In genomic region chr7:120943936-120944509, GRCm38 (mm10) we compare ENCODE assay signal across 32 mouse cellular contexts. TPM values are rescaled to one million over a fixed set of nuclear protein-coding genes. Genes with fewer than 3 reads are reported as not detected.
DNase-seq lines count a peak whose midpoint lies in the region; ATAC-seq and TF ChIP-seq lines count a peak whose summit lies in the region.
"Had no signal": no experiment of that assay in that cellular context is flagged by ENCODE, and none has a peak within 500 bp of the region (broad histone marks: within the 10 kb centered on the region; RNA-seq: fewer than 3 reads in every experiment).

No protein-coding gene starts in this region.

- no peak for TF ChIP-seq EP300 in heart, adult 2 months (IDR thresholded peaks at IDR 0.05; ENCODE audit: insufficient read depth, low read depth, low read length)

- peak overlapping the region; percentile 24; the same call in 1 of the 2 replicates for H3K27ac ChIP-seq in intestine, postnatal 0 days (ENCODE audit: low read depth, low read length)
- no peak overlapping the region for H3K27ac ChIP-seq in forebrain, embryonic 11.5 days (ENCODE audit: low read depth, low read length)
- H3K27ac ChIP-seq in heart, adult 2 months = no peak overlapping the region
- H3K27ac ChIP-seq: embryonic facial prominence, embryonic 10.5 days; embryonic facial prominence, embryonic 15.5 days; heart, embryonic 13.5 days; hindbrain, embryonic 15.5 days; liver, embryonic 12.5 days; midbrain, embryonic 13.5 days; neural tube, embryonic 13.5 days had no signal

- TF ChIP-seq CTCF in Patski (IDR thresholded peaks at IDR 0.05) = no peak
- no peak for TF ChIP-seq CTCF in intestine, postnatal 0 days (IDR thresholded peaks at IDR 0.05; ENCODE audit: low read depth)
- no peak for TF ChIP-seq CTCF in heart, adult 2 months (IDR thresholded peaks at IDR 0.05)

- peaks cover 52% of the 10 kb centered on the region for H3K36me3 ChIP-seq in intestine, postnatal 0 days (ENCODE audit: control insufficient read depth, insufficient read depth)
- peaks cover 17% of the 10 kb centered on the region for H3K36me3 ChIP-seq in forebrain, embryonic 11.5 days (ENCODE audit: control insufficient read depth, insufficient read depth, low read length)
- H3K36me3 ChIP-seq in heart, adult 2 months (ENCODE audit: control insufficient read depth, insufficient read depth, low read length) = no peaks in the 10 kb centered on the region

- H3K79me2 ChIP-seq in heart, adult 2 months (replicated peaks; ENCODE audit: control insufficient read depth, insufficient read depth, low read length) = no peaks in the 10 kb centered on the region

- CTCF ChIA-PET in Patski (lab: Charles Lee) = interaction anchor here (0.7 to 1.8 kb wide), 6 partner anchors 9 to 125 kb away, joined by 3 to 5 read pairs (median 4); no protein-coding TSS in a partner anchor

- in situ Hi-C loops in Patski (cut with MboI; ENCODE audit: low pct_unique_long_range_greater_than_20kb) = no loop called here

- DNase-seq in adrenal gland, postnatal 14 days = peak; percentile 56
- DNase-seq in adrenal gland, postnatal 25 days = no peak
- DNase-seq in 416B (ENCODE audit: low read depth) = peak; percentile 63
- peak; percentile 28 for DNase-seq in Patski (ENCODE audit: low read depth, low spot score)
- DNase-seq in gastrocnemius, postnatal 36 days = no peak
- DNase-seq in forebrain, embryonic 11.5 days (ENCODE audit: low spot score) = no peak
- DNase-seq in heart, adult 2 months = no peak
- DNase-seq: B cell, adult 2 months; cerebellum, adult 8-10 months; cerebellum, postnatal 25 days; gastrocnemius, postnatal 25 days; heart, adult 18-20 months; heart, postnatal 10 days; layer of hippocampus, postnatal 36 days; left cerebral cortex, postnatal 4 days; liver, postnatal 0 days; right cerebral cortex, postnatal 4 days; thymus, adult 2 months; thymus, postnatal 36 days had no signal

- no peaks in the 10 kb centered on the region for H3K27me3 ChIP-seq in Patski
- no peaks in the 10 kb centered on the region for H3K27me3 ChIP-seq in intestine, postnatal 0 days (replicated peaks; ENCODE audit: control insufficient read depth, insufficient read depth, low read length)
- H3K27me3 ChIP-seq in forebrain, embryonic 11.5 days (ENCODE audit: control insufficient read depth, insufficient read depth, low read length) = no peaks in the 10 kb centered on the region
- H3K27me3 ChIP-seq in heart, adult 2 months (ENCODE audit: control insufficient read depth, insufficient read depth, low read length) = no peaks in the 10 kb centered on the region
- H3K27me3 ChIP-seq: embryonic facial prominence, embryonic 15.5 days; heart, embryonic 13.5 days; hindbrain, embryonic 15.5 days; liver, embryonic 12.5 days; megakaryocyte, embryonic 14.5 days; midbrain, embryonic 13.5 days; neural tube, embryonic 13.5 days had no signal

- no peaks in the 10 kb centered on the region for H3K9me3 ChIP-seq in intestine, postnatal 0 days (ENCODE audit: control insufficient read depth)
- no peaks in the 10 kb centered on the region for H3K9me3 ChIP-seq in forebrain, embryonic 11.5 days (ENCODE audit: control insufficient read depth, low read length)
- H3K9me3 ChIP-seq: embryonic facial prominence, embryonic 10.5 days; embryonic facial prominence, embryonic 15.5 days; heart, embryonic 13.5 days; hindbrain, embryonic 15.5 days; liver, embryonic 12.5 days; megakaryocyte, embryonic 14.5 days; midbrain, embryonic 13.5 days; neural tube, embryonic 13.5 days had no signal

- no peak overlapping the region for H3K9ac ChIP-seq in intestine, postnatal 0 days (ENCODE audit: low read depth, low read length)
- no peak overlapping the region for H3K9ac ChIP-seq in forebrain, embryonic 11.5 days (ENCODE audit: low read length)
- no peak overlapping the region for H3K9ac ChIP-seq in heart, adult 2 months (ENCODE audit: low read depth, low read length)
- H3K9ac ChIP-seq: embryonic facial prominence, embryonic 15.5 days; heart, embryonic 13.5 days; hindbrain, embryonic 15.5 days; liver, embryonic 12.5 days; liver, postnatal 0 days; midbrain, embryonic 13.5 days; neural tube, embryonic 13.5 days had no signal

- 43% methylated on average over 7 of the region's 8 CpGs for WGBS in intestine, postnatal 0 days
- WGBS in forebrain, embryonic 11.5 days = 75% methylated on average over 7 of the region's 8 CpGs
- WGBS in heart, adult 2 months = 62% methylated on average over 7 of the region's 8 CpGs

- H3K4me1 ChIP-seq in intestine, postnatal 0 days (replicated peaks; ENCODE audit: control insufficient read depth, insufficient read depth, low read length) = no peaks in the 10 kb centered on the region
- no peaks in the 10 kb centered on the region for H3K4me1 ChIP-seq in forebrain, embryonic 11.5 days (replicated peaks; ENCODE audit: control insufficient read depth, insufficient read depth, low read length)
- H3K4me1 ChIP-seq in heart, adult 2 months (ENCODE audit: control insufficient read depth, insufficient read depth, low read length) = no peaks in the 10 kb centered on the region
- H3K4me1 ChIP-seq: embryonic facial prominence, embryonic 10.5 days; embryonic facial prominence, embryonic 15.5 days; heart, embryonic 13.5 days; hindbrain, embryonic 15.5 days; liver, embryonic 12.5 days; midbrain, embryonic 13.5 days; neural tube, embryonic 13.5 days had no signal

- H3K4me3 ChIP-seq in intestine, postnatal 0 days (ENCODE audit: low read depth, low read length) = no peak overlapping the region
- H3K4me3 ChIP-seq in forebrain, embryonic 11.5 days (ENCODE audit: low read depth, low read length) = no peak overlapping the region
- no peak overlapping the region for H3K4me3 ChIP-seq in heart, adult 2 months
- H3K4me3 ChIP-seq: embryonic facial prominence, embryonic 10.5 days; embryonic facial prominence, embryonic 15.5 days; heart, embryonic 13.5 days; hindbrain, embryonic 15.5 days; liver, embryonic 12.5 days; midbrain, embryonic 13.5 days; neural tube, embryonic 13.5 days had no signal

- intact Hi-C loops in gastrocnemius, postnatal 36 days (cut with DNase I) = no loop called here
- intact Hi-C loops in heart, adult 2 months (cut with DNase I) = no loop called here

- no peak for ATAC-seq in Patski
- peak; percentile 56 for ATAC-seq in intestine, postnatal 0 days
- no peak for ATAC-seq in forebrain, embryonic 11.5 days (replicated peaks; ENCODE audit: low FRiP score)
- ATAC-seq: forebrain, embryonic 14.5 days; inflammation-experienced regulatory T-cells, adult 6 months; liver, embryonic 12.5 days; liver, postnatal 0 days; midbrain, embryonic 13.5 days had no signal

- no peak overlapping the region for H3K4me2 ChIP-seq in intestine, postnatal 0 days (replicated peaks; ENCODE audit: low read depth)
- no peak overlapping the region for H3K4me2 ChIP-seq in forebrain, embryonic 11.5 days (ENCODE audit: low read depth, low read length, severe bottlenecking)
- H3K4me2 ChIP-seq: embryonic facial prominence, embryonic 15.5 days; heart, embryonic 13.5 days; hindbrain, embryonic 15.5 days; liver, embryonic 12.5 days; midbrain, embryonic 13.5 days; neural tube, embryonic 13.5 days had no signal

- POLR2A ChIA-PET in Patski (lab: Charles Lee) = no interaction called here

- no peak for TF ChIP-seq POLR2A in heart, adult 2 months (IDR thresholded peaks at IDR 0.05; ENCODE audit: insufficient read depth, low read depth, low read length)

RNA-seq across cellular contexts. Expression of gene Polr3e, which starts 26.5 kb away (rescaled TPM):
- 23.3 and 27.2 TPM in 2 replicates for total RNA-seq in adrenal gland, postnatal 14 days (2021)
- total RNA-seq in adrenal gland, postnatal 25 days (2021) = 26.5 and 27.5 TPM in 2 replicates
- 27.2 TPM for polyA plus RNA-seq in Patski (2021)
- 18.3 and 19.6 TPM in 2 replicates for polyA plus RNA-seq in intestine, postnatal 0 days (2015; fragmentation: Nextera tagmentation; extraction: Ambion mirVana)
- total RNA-seq in gastrocnemius, postnatal 36 days (2021) = 10 to 100 TPM; 10.7 to 11.4 TPM
- polyA plus RNA-seq in forebrain, embryonic 11.5 days (2014; fragmentation: Nextera tagmentation; extraction: Ambion mirVana) = 27.1 and 29.1 TPM in 2 replicates
- 1 to 10 TPM; 8.0 to 8.3 TPM for total RNA-seq in heart, adult 2 months (2021)
- 6.1 and 8.5 TPM in 2 replicates for polyA plus RNA-seq in heart, adult 2 months (2012; rRNA removed)

RNA-seq across cellular contexts. Expression of gene Cdr2, which starts 38.1 kb away (rescaled TPM):
- total RNA-seq in adrenal gland, postnatal 14 days (2021) = 14.2 and 16.3 TPM in 2 replicates
- 5.9 and 7.0 TPM in 2 replicates for total RNA-seq in adrenal gland, postnatal 25 days (2021)
- polyA plus RNA-seq in Patski (2021) = 39.9 TPM
- polyA plus RNA-seq in intestine, postnatal 0 days (2015; fragmentation: Nextera tagmentation; extraction: Ambion mirVana) = 119 and 124 TPM in 2 replicates
- 1 to 10 TPM; 2.8 to 3.0 TPM for total RNA-seq in gastrocnemius, postnatal 36 days (2021)
- 15.6 and 16.3 TPM in 2 replicates for polyA plus RNA-seq in forebrain, embryonic 11.5 days (2014; fragmentation: Nextera tagmentation; extraction: Ambion mirVana)
- 10 to 100 TPM in 1 of 2 experiments, 1 to 10 TPM in 1; 8.8 to 34.9 TPM for total RNA-seq in heart, adult 2 months (2021)
- 11.0 TPM in 2 replicates for polyA plus RNA-seq in heart, adult 2 months (2012; rRNA removed)

RNA-seq across cellular contexts. Expression of gene Mfsd13b, which starts 38.3 kb away (rescaled TPM):
- not detected in 2 replicates for total RNA-seq in adrenal gland, postnatal 14 days (2021)
- total RNA-seq in adrenal gland, postnatal 25 days (2021) = 0.55 TPM in 1 of 2 replicates, not detected in the other
- 0.09 TPM for polyA plus RNA-seq in Patski (2021)
- polyA plus RNA-seq in intestine, postnatal 0 days (2015; fragmentation: Nextera tagmentation; extraction: Ambion mirVana) = 1.4 and 1.5 TPM in 2 replicates
- total RNA-seq in gastrocnemius, postnatal 36 days (2021) = not detected
- polyA plus RNA-seq in forebrain, embryonic 11.5 days (2014; fragmentation: Nextera tagmentation; extraction: Ambion mirVana) = 0.23 and 0.48 TPM in 2 replicates
- not detected for total RNA-seq in heart, adult 2 months (2021)
- 0.47 TPM in 1 of 2 replicates, not detected in the other for polyA plus RNA-seq in heart, adult 2 months (2012; rRNA removed)
- total RNA-seq: gastrocnemius, adult 18-20 months; gastrocnemius, postnatal 25 days; heart, adult 18-20 months; heart, postnatal 10 days; hematopoietic stem cell, adult 5-6 weeks; left cerebral cortex, postnatal 4 days had no signal
- polyA plus RNA-seq: inflammation-experienced regulatory T-cells, adult 6 months; liver, embryonic 12.5 days; liver, postnatal 0 days; midbrain, embryonic 13.5 days had no signal

Comparison
In these comparisons a context has a peak if more than half of its experiments do, and no peak if none do; other contexts are left out.
1. DNase-seq: peak in adrenal gland, postnatal 14 days (single experiment), 416B (single experiment) and Patski (single experiment); none in adrenal gland, postnatal 25 days (single experiment), gastrocnemius, postnatal 36 days (0 of 2), forebrain, embryonic 11.5 days (single experiment) and heart, adult 2 months (0 of 2).